Mouse (Mus musculus): ENCODE measurements around the gene Wfdc8. TPM values are rescaled to one million over a fixed set of nuclear protein-coding genes. Genes with fewer than 3 reads are reported as not detected.
"Not testable (repeated sequence)": the region's sequence is repeated elsewhere in the genome, so short reads cannot be mapped to it uniquely, and the experiment has no call there.

The Wfdc8 gene
- polyA plus RNA-seq (2014; fragmentation: Nextera tagmentation; extraction: Ambion mirVana), result not detected in 2 replicates

DNA sequence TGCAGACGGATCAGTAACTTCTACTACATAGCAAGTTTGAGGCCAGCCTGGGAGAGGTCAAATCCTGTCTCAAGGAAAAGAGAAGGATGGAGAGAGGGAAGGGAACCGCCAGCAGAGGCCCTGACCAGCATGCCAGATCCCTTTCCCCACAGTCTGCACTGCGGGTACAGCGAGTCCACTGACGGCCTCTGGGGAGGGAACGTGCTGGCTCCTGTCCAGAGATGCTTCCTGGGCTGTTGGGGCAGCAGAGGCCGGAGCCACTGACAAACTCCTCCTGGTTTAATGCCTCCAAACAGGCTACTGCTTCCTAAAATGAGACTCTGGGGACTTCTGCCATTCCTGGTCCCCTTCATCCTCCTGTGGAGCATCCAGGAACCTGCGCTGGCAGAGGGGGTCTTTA is at the start of gene Wfdc8, which contains the start of gene Wfdc6b:
TSS of gene Wfdc8 (minus strand) at position 156 of the 400 bp plus-strand sequence.
TSS of gene Wfdc6b (plus strand) at position 52 of the 400 bp plus-strand sequence.
- 74% methylated on average over 8 of the region's 8 CpGs for WGBS
- not testable (repeated sequence) for H3K4me2 ChIP-seq (replicated peaks; ENCODE audit: low read depth, low read length); ATAC-seq (ENCODE audit: low FRiP score); H3K27ac ChIP-seq (ENCODE audit: low read depth, low read length); H3K9ac ChIP-seq (ENCODE audit: low read depth, low read length); DNase-seq (ENCODE audit: low spot score); H3K4me3 ChIP-seq (ENCODE audit: low read depth, low read length); H3K27me3 ChIP-seq (ENCODE audit: control insufficient read depth, insufficient read depth, low read length); H3K4me1 ChIP-seq (replicated peaks; ENCODE audit: control insufficient read depth, insufficient read depth, low read length); H3K36me3 ChIP-seq (ENCODE audit: control insufficient read depth, insufficient read depth, low read length); H3K9me3 ChIP-seq (ENCODE audit: control insufficient read depth, low read length)

- Histone ChIP-seq H3K9me3 (ENCODE audit: control insufficient read depth, low read length) (no peaks in the 10 kb centered on the region), H3K4me3 (ENCODE audit: low read depth, low read length) (no peak within 1 kb of the TSS), H3K4me2 (replicated peaks; ENCODE audit: low read depth, low read length) (no peak within 1 kb of the TSS), H3K9ac (ENCODE audit: low read depth, low read length) (no peak within 1 kb of the TSS), H3K36me3 (ENCODE audit: control insufficient read depth, insufficient read depth, low read length) (no peaks in the 10 kb centered on the region), H3K4me1 (replicated peaks; ENCODE audit: control insufficient read depth, insufficient read depth, low read length) (no peaks in the 10 kb centered on the region), H3K27me3 (ENCODE audit: control insufficient read depth, insufficient read depth, low read length) (no peaks in the 10 kb centered on the region), H3K27ac (ENCODE audit: low read depth, low read length) (no peak within 1 kb of the TSS)
- WGBS, result 82% methylated on average over 9 of the region's 9 CpGs
- DNase-seq (ENCODE audit: low spot score) (no peak), ATAC-seq (ENCODE audit: low FRiP score) (no peak)
These were observed 43.1 kb upstream of the Wfdc8 start, which contains the start of gene Wfdc9 for GRCm38 (mm10) chr2:164656483-164656882. TSS of gene Wfdc9 (minus strand) at chr2:164656583.

- Histone ChIP-seq H3K4me3 (ENCODE audit: low read depth, low read length) (no peak within 1 kb of the TSS), H3K27ac (ENCODE audit: low read depth, low read length) (no peak within 1 kb of the TSS), H3K9ac (ENCODE audit: low read depth, low read length) (no peak within 1 kb of the TSS), H3K4me1 (replicated peaks; ENCODE audit: control insufficient read depth, insufficient read depth, low read length) (no peaks in the 10 kb centered on the region), H3K27me3 (ENCODE audit: control insufficient read depth, insufficient read depth, low read length) (no peaks in the 10 kb centered on the region), H3K4me2 (replicated peaks; ENCODE audit: low read depth, low read length) (no peak within 1 kb of the TSS), H3K36me3 (ENCODE audit: control insufficient read depth, insufficient read depth, low read length) (no peaks in the 10 kb centered on the region), H3K9me3 (ENCODE audit: control insufficient read depth, low read length) (no peaks in the 10 kb centered on the region)
- 21% methylated on average over 11 of the region's 11 CpGs for WGBS
- ATAC-seq (ENCODE audit: low FRiP score) (no peak), DNase-seq (ENCODE audit: low spot score) (peak; percentile 81)
These were observed 42.4 kb upstream of the Wfdc8 start, which contains the start of gene Wfdc10 for GRCm38 (mm10) chr2:164655858-164656257. TSS of gene Wfdc10 (plus strand) at chr2:164656046.

GRCm38 (mm10) chr2:164641881-164642673 is 28.7 kb upstream of the Wfdc8 start:
- WGBS, result 82% methylated on average over 13 of the region's 13 CpGs
- DNase-seq (ENCODE audit: low spot score) (no peak), ATAC-seq (ENCODE audit: low FRiP score) (no peak)
- Histone ChIP-seq H3K4me2 (replicated peaks; ENCODE audit: low read depth, low read length) (no peak overlapping the region), H3K4me1 (replicated peaks; ENCODE audit: control insufficient read depth, insufficient read depth, low read length) (no peaks in the 10 kb centered on the region), H3K27me3 (ENCODE audit: control insufficient read depth, insufficient read depth, low read length) (no peaks in the 10 kb centered on the region), H3K36me3 (ENCODE audit: control insufficient read depth, insufficient read depth, low read length) (no peaks in the 10 kb centered on the region), H3K9me3 (ENCODE audit: control insufficient read depth, low read length) (no peaks in the 10 kb centered on the region), H3K9ac (ENCODE audit: low read depth, low read length) (no peak overlapping the region), H3K4me3 (ENCODE audit: low read depth, low read length) (no peak overlapping the region), H3K27ac (ENCODE audit: low read depth, low read length) (no peak overlapping the region)

DNA sequence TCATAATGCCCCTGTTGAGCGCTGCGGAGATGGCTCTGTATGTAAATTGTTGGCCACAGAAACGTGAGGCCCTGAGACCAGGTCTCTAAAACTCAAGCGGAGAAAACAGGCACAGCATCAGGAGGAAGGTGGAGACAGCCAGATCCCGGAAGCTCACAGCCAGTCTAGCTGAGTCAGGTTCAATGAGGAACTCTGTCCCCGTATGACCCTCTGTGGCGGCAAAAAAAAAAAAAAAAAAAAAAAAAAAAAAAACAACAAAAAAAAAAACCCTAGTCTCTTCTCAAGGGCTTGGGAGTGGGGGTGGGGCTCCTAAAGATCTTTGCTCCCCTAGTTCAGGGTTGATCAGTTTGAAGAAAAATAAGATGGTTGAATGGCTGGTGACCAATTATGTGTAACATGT is 27.7 kb upstream of the Wfdc8 start:
- H3K9me3 ChIP-seq (ENCODE audit: control insufficient read depth, low read length), result no peaks in the 10 kb centered on the region
- no peaks in the 10 kb centered on the region for H3K4me1 ChIP-seq (replicated peaks; ENCODE audit: control insufficient read depth, insufficient read depth, low read length)
- no peak overlapping the region for H3K4me2 ChIP-seq (replicated peaks; ENCODE audit: low read depth, low read length)
- H3K9ac ChIP-seq (ENCODE audit: low read depth, low read length), result no peak overlapping the region
- H3K36me3 ChIP-seq (ENCODE audit: control insufficient read depth, insufficient read depth, low read length), result no peaks in the 10 kb centered on the region
- ATAC-seq (ENCODE audit: low FRiP score), result no peak
- no peak for DNase-seq (ENCODE audit: low spot score)
- H3K27ac ChIP-seq (ENCODE audit: low read depth, low read length), result no peak overlapping the region
- no peaks in the 10 kb centered on the region for H3K27me3 ChIP-seq (ENCODE audit: control insufficient read depth, insufficient read depth, low read length)
- 66% methylated on average over 7 of the region's 7 CpGs for WGBS
- no peak overlapping the region for H3K4me3 ChIP-seq (ENCODE audit: low read depth, low read length)

- no peak for DNase-seq (ENCODE audit: low spot score)
- 84% methylated on average over 3 of the region's 3 CpGs for whole genome bisulfite sequencing
- Histone ChIP-seq H3K4me1 (replicated peaks; ENCODE audit: control insufficient read depth, insufficient read depth, low read length) (no peaks in the 10 kb centered on the region), H3K27me3 (ENCODE audit: control insufficient read depth, insufficient read depth, low read length) (no peaks in the 10 kb centered on the region), H3K4me3 (ENCODE audit: low read depth, low read length) (no peak within 1 kb of the TSS), H3K9ac (ENCODE audit: low read depth, low read length) (no peak within 1 kb of the TSS), H3K4me2 (replicated peaks; ENCODE audit: low read depth, low read length) (no peak within 1 kb of the TSS), H3K9me3 (ENCODE audit: control insufficient read depth, low read length) (no peaks in the 10 kb centered on the region), H3K36me3 (ENCODE audit: control insufficient read depth, insufficient read depth, low read length) (no peaks in the 10 kb centered on the region), H3K27ac (ENCODE audit: low read depth, low read length) (no peak within 1 kb of the TSS)
- ATAC-seq (ENCODE audit: low FRiP score), result no peak
These were observed 25.3 kb upstream of the Wfdc8 start, which contains the start of gene Wfdc16 for GRCm38 (mm10) chr2:164638696-164639095. TSS of gene Wfdc16 (minus strand) at chr2:164638796.

- WGBS, result 79% methylated on average over 9 of the region's 9 CpGs
- H3K9ac ChIP-seq (ENCODE audit: low read depth, low read length), result no peak overlapping the region
- H3K4me3 ChIP-seq (ENCODE audit: low read depth, low read length), result no peak overlapping the region
- H3K27ac ChIP-seq (ENCODE audit: low read depth, low read length), result no peak overlapping the region
- no peak overlapping the region for H3K4me2 ChIP-seq (replicated peaks; ENCODE audit: low read depth, low read length)
- DNase-seq (ENCODE audit: low spot score), result no peak
- H3K9me3 ChIP-seq (ENCODE audit: control insufficient read depth, low read length), result no peaks in the 10 kb centered on the region
- no peaks in the 10 kb centered on the region for H3K4me1 ChIP-seq (replicated peaks; ENCODE audit: control insufficient read depth, insufficient read depth, low read length)
- no peaks in the 10 kb centered on the region for H3K36me3 ChIP-seq (ENCODE audit: control insufficient read depth, insufficient read depth, low read length)
- ATAC-seq (ENCODE audit: low FRiP score), result no peak
- H3K27me3 ChIP-seq (ENCODE audit: control insufficient read depth, insufficient read depth, low read length), result no peaks in the 10 kb centered on the region
These were observed 21.8 kb upstream of the Wfdc8 start for GRCm38 (mm10) chr2:164635266-164635665.

GRCm38 (mm10) chr2:164621775-164622174 is 8.3 kb upstream of the Wfdc8 start:
- Histone ChIP-seq H3K36me3 (ENCODE audit: control insufficient read depth, insufficient read depth, low read length) (no peaks in the 10 kb centered on the region), H3K4me3 (ENCODE audit: low read depth, low read length) (no peak overlapping the region), H3K27me3 (ENCODE audit: control insufficient read depth, insufficient read depth, low read length) (no peaks in the 10 kb centered on the region), H3K27ac (ENCODE audit: low read depth, low read length) (no peak overlapping the region), H3K9me3 (ENCODE audit: control insufficient read depth, low read length) (no peaks in the 10 kb centered on the region), H3K9ac (ENCODE audit: low read depth, low read length) (no peak overlapping the region), H3K4me1 (replicated peaks; ENCODE audit: control insufficient read depth, insufficient read depth, low read length) (no peaks in the 10 kb centered on the region), H3K4me2 (replicated peaks; ENCODE audit: low read depth, low read length) (no peak overlapping the region)
- WGBS, result 82% methylated on average over 4 of the region's 4 CpGs
- ATAC-seq (ENCODE audit: low FRiP score), result no peak
- DNase-seq (ENCODE audit: low spot score), result no peak

GRCm38 (mm10) chr2:164619050-164619449 is 5.6 kb upstream of the Wfdc8 start:
- no peak overlapping the region for H3K4me2 ChIP-seq (replicated peaks; ENCODE audit: low read depth, low read length)
- H3K4me3 ChIP-seq (ENCODE audit: low read depth, low read length), result no peak overlapping the region
- no peaks in the 10 kb centered on the region for H3K27me3 ChIP-seq (ENCODE audit: control insufficient read depth, insufficient read depth, low read length)
- H3K9me3 ChIP-seq (ENCODE audit: control insufficient read depth, low read length), result no peaks in the 10 kb centered on the region
- no peaks in the 10 kb centered on the region for H3K36me3 ChIP-seq (ENCODE audit: control insufficient read depth, insufficient read depth, low read length)
- WGBS, result 77% methylated on average over 5 of the region's 5 CpGs
- no peaks in the 10 kb centered on the region for H3K4me1 ChIP-seq (replicated peaks; ENCODE audit: control insufficient read depth, insufficient read depth, low read length)
- H3K27ac ChIP-seq (ENCODE audit: low read depth, low read length), result no peak overlapping the region
- DNase-seq (ENCODE audit: low spot score) (no peak), ATAC-seq (ENCODE audit: low FRiP score) (no peak)
- H3K9ac ChIP-seq (ENCODE audit: low read depth, low read length), result no peak overlapping the region

Data from hindbrain, embryonic 11.5 days (tissue).